Mouse (Mus musculus) megakaryocyte, embryonic 14.5 days (primary cell): ENCODE measurements around the gene 1700017D01Rik. TPM values are rescaled to one million over a fixed set of nuclear protein-coding genes. Genes with fewer than 3 reads are reported as not detected.
"Not testable (repeated sequence)": the region's sequence is repeated elsewhere in the genome, so short reads cannot be mapped to it uniquely, and the experiment has no call there.

Source experiments
- H3K27me3 ChIP-seq: replicated peaks from 2 replicates; pipeline ENCODE3; 2012; ENCODE audit warnings: inconsistent platforms
- H3K36me3 ChIP-seq: replicated peaks from 2 replicates; pipeline ENCODE3; 2012; ENCODE audit warnings: low read length, inconsistent platforms, mixed read lengths
- H3K4me1 ChIP-seq: 2 replicates; pipeline ENCODE4 v1.6.1; 2012; ENCODE audit warnings: inconsistent platforms
- H3K4me3 ChIP-seq: replicated peaks from 2 replicates; pipeline ENCODE3; 2012; ENCODE audit warnings: moderate library complexity, mild to moderate bottlenecking, inconsistent platforms
- H3K9me3 ChIP-seq: 2 replicates; pipeline ENCODE4 v1.6.1; 2012; ENCODE audit warnings: inconsistent platforms
- FLI1 ChIP-seq: IDR thresholded peaks from 2 replicates; pipeline ENCODE4 v1.6.1; 2012; ENCODE audit warnings: low read length, inconsistent platforms, mixed read lengths
- GATA1 ChIP-seq: IDR thresholded peaks from 3 replicates; pipeline ENCODE4 v1.6.1; 2012; ENCODE audit warnings: mixed read lengths, low read length, inconsistent platforms, borderline replicate concordance
- polyA plus RNA-seq: library from polyadenylated mRNA; stranded (reverse); fragments of >175 nt; gene quantifications from 2 replicates; pipeline ENCODE4 v1.2.3, GENCODE M21; 2012; ENCODE audit warnings: low replicate concordance; ENCODE audit not compliant: insufficient read depth

The 1700017D01Rik gene
- polyA plus RNA-seq, 1 experiment, result not detected

DNA sequence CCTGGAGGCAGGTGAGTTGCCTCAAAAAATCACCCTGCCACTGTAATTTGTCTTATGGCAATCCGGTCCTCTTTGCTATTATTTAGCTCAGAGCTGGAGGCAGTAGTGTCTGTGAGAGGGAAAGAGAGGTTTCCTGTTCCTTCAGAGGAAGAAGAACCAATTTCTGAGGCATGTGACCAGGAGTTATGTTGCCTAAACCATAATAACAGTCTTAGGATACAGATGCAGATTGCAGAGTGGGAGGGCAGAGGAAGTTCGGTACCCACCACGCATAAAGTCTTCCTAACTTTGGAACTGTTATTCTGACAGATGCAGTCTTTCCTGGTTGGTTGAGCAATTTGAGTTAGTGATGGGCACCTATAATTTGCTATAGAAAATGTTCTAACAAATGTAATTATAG is 32.3 kb downstream of the 1700017D01Rik start:
- Histone ChIP-seq H3K4me3 (no peak overlapping the region), H3K36me3 (no peaks in the 10 kb centered on the region), H3K4me1 (no peaks in the 10 kb centered on the region), H3K27me3 (no peaks in the 10 kb centered on the region), H3K9me3 (no peaks in the 10 kb centered on the region)
- TF ChIP-seq GATA1 (no peak), FLI1 (no peak)

DNA sequence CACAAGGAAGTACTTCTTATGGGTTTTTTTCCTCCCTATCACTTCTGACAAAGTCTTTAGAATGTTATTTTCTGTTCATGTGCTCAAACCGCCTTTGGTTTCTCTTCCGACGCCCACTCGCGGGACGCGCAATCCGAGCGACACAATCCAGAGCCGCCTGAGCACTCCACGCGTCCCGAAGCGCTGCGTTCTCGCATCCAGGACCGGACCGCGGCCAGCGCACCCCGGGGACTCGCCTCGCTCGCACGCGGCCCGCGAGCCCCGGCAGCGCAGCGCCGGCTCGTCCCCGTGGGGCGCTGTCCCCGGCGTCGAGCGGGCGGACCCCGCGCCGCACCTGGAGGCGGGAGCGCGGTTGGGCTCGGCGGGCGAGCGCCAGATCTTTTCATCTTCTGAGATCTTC is 38.5 kb downstream of the 1700017D01Rik start:
- H3K36me3 ChIP-seq, H3K9me3 ChIP-seq, H3K27me3 ChIP-seq, H3K4me1 ChIP-seq: not testable (repeated sequence)
- H3K4me3 ChIP-seq, result peak overlapping the region; percentile 53

DNA sequence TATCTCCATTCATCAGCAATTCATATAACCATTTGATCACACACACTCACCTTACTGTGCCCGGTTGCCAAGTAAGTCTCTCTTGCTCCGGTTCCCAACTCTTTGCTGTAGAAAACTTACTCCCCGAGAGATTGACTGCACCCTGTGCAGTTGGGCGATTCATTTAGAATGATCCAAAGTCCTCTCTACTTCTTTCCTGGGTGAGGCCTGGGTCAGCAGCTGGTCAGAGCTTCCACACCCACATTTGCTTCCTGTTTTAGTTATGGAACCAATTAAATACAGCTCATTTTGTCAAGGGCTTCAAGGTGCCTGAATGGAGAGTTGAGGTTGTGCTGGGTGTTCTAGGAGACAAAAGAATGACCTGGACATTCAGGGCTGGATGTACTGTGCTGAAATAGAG is 49.7 kb downstream of the 1700017D01Rik start, which contains the start of gene Ms4a8a:
Gene Ms4a8a, minus strand, starts transcription at position 169 of the 400 bp plus-strand sequence.
- Histone ChIP-seq H3K4me1 (no peaks in the 10 kb centered on the region), H3K9me3 (no peaks in the 10 kb centered on the region), H3K27me3 (no peaks in the 10 kb centered on the region), H3K36me3 (no peaks in the 10 kb centered on the region), H3K4me3 (no peak within 1 kb of the TSS)
- no peak for TF ChIP-seq GATA1
- no peak for TF ChIP-seq FLI1

DNA sequence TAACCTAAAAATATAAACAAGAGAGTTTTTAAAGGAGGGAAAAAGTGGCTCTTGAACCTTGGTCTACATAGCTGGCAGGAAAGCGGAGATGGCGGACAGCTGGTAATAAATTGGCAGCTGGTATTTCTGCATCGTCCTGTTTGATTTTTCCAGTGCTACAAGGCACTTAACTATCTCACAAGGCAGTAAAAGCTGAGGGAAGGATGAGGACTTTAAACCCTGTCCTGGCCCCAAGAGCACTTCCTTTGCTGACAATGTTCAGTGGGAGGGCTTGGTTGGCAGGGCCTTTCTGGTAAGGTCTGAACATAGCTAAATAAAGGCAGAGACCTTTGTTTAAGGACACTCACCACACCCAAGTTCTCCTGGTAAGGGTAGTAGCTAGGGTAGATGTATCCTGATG is 60.3 kb downstream of the 1700017D01Rik start:
- Histone ChIP-seq H3K4me3 (no peak overlapping the region), H3K36me3 (no peaks in the 10 kb centered on the region), H3K4me1 (peaks cover 5% of the 10 kb centered on the region; the same call in 1 of the 2 replicates), H3K9me3 (no peaks in the 10 kb centered on the region), H3K27me3 (no peaks in the 10 kb centered on the region)
- TF ChIP-seq GATA1, result no peak
- no peak for TF ChIP-seq FLI1

DNA sequence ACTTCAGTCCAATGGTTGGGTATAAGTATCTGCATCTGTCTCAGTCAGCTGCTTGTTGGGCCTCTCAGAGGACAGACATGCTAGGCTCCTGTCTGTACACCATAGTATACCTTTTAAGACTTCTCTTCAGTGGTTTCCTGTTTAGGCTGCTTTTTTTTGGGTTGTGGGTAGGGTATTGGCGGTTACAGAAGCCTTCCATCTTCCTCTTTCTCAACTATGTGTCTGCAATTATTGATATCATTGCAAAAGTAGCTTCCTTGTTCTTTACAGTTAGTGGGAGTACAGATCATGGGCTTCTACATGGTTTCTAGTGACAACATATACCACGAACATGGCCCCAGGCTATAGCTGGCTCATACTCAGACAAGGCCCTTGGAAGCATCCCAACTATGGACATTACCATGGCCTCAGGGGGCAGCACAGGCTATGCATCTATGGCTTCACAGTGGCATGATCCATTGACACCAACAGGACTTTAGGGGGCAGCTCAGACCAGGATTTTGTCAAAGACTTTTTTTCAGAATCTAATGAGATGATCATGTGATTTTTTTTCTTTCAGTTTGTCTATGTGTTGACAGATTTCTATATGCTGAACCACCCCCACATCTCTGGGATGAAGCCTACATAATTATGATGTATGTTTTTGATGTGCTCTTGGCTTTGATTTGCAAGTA is 65.3 kb downstream of the 1700017D01Rik start:
- no peak for TF ChIP-seq GATA1
- TF ChIP-seq FLI1, result no peak
- Histone ChIP-seq H3K27me3 (no peaks in the 10 kb centered on the region), H3K4me3 (no peak overlapping the region), H3K36me3 (no peaks in the 10 kb centered on the region), H3K4me1 (peaks cover 1% of the 10 kb centered on the region; the same call in 1 of the 2 replicates), H3K9me3 (no peaks in the 10 kb centered on the region)

DNA sequence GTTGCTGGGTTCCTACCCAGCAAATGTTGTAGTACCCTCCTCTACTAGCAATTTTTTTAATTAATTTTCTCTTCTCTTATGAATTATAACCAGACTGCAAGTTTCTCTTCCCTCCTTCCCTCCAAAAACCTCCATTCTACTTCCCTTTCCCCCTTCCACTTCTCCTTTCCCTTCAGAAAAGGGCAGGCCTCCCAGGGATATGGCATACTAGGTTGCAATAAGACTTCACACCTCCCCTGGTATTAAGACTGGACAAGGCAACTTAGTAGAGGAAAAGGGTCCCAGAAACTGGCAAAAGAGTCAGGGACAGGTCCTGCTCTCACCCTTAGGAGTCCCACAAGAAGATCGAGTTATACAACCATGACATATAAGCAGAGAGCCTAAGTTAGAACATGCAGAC is 69.8 kb downstream of the 1700017D01Rik start:
- TF ChIP-seq GATA1 (no peak), FLI1 (no peak)
- Histone ChIP-seq H3K4me1 (no peaks in the 10 kb centered on the region), H3K36me3 (no peaks in the 10 kb centered on the region), H3K4me3 (no peak overlapping the region), H3K27me3 (no peaks in the 10 kb centered on the region), H3K9me3 (no peaks in the 10 kb centered on the region)

DNA sequence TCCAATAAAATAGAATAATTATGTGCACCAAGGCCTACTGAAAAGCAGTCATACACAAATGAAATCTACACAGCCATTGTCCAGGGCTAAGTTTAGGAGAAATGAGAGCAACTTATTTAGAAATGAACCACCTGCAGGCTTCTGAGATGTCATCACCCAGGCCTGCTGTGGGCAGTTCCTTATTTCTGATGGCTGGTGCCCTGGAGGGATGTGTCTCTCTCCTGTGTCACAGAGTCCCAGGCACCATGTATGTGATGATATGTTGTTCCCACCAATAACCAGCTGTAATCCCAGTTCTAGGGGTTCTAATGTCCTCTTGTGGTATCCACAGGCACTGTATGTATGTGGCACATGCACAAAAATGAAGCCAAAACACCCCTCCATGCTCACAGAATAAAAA is 70.7 kb downstream of the 1700017D01Rik start:
- Histone ChIP-seq H3K27me3 (no peaks in the 10 kb centered on the region), H3K4me3 (no peak overlapping the region), H3K36me3 (no peaks in the 10 kb centered on the region), H3K4me1 (no peaks in the 10 kb centered on the region), H3K9me3 (no peaks in the 10 kb centered on the region)
- no peak for TF ChIP-seq GATA1
- TF ChIP-seq FLI1, result no peak

DNA sequence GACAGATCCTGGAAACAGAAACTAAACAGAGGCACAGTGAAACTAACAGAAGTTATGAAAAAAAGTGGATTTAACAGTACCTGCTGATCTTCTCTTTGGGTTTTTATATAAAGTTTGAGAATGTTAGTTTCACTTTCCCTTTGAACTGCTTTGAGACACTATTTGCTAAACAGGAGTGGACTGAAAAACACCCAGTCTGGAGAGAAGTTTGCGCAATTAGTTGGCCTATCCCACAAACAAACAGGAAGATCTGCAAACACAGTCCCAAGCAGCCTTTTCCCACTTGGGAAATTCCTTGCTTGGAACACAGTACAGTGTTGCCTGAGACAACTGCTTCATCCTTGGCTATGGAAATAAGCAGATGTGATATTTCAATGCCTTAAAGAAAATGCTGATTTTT is 75.0 kb downstream of the 1700017D01Rik start:
- H3K36me3 ChIP-seq, H3K27me3 ChIP-seq, H3K9me3 ChIP-seq, H3K4me3 ChIP-seq, H3K4me1 ChIP-seq: not testable (repeated sequence)

DNA sequence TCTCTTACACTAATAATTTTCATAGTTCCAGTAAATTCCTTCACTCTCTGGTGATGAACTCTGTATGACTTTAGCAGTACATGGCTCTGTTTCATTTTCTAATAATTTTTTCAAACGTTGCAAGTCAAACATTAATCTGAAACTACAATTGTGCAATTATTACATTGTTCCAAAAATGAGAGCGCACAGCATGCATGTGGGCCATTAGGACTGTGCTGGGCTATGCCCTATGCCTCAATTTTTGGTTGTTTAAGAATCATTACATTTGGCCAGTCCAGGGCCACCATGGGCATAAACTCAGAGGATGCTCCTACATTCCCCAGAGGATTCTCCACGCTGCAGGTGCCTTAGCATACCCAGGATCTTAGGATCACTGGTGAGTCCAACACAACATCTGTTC is 77.4 kb downstream of the 1700017D01Rik start:
- H3K36me3 ChIP-seq, result no peaks in the 10 kb centered on the region
- no peaks in the 10 kb centered on the region for H3K9me3 ChIP-seq
- TF ChIP-seq FLI1, result no peak
- TF ChIP-seq GATA1, result no peak
- H3K27me3 ChIP-seq, result no peaks in the 10 kb centered on the region
- H3K4me1 ChIP-seq, result 0 out of 2 replicates have a peak, but pooled peaks cover 4% of the 10 kb centered on the region
- H3K4me3 ChIP-seq, result no peak overlapping the region

DNA sequence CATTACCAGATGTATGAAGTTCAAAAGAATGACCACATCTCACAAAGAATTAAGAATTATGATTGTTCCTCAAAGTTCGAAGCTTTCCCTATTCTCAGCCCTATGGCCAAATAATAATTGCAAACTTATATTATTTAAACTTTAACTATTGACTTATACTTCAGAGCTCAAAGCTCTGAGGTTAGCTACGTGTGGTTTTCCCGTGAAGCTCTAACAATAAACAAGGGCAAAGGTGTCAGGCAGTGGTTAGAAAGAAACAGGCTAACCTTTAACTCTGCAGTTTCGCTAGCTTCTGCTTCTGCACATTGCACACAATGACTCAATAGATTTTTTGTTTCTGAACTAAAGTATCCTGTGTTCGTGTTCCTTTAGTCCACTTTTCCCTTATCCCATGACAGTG is 77.8 kb downstream of the 1700017D01Rik start:
- Histone ChIP-seq H3K4me1 (0 out of 2 replicates have a peak, but pooled peaks cover 4% of the 10 kb centered on the region), H3K4me3 (no peak overlapping the region), H3K9me3 (no peaks in the 10 kb centered on the region), H3K36me3 (no peaks in the 10 kb centered on the region), H3K27me3 (no peaks in the 10 kb centered on the region)
- TF ChIP-seq GATA1 (no peak), FLI1 (no peak)

DNA sequence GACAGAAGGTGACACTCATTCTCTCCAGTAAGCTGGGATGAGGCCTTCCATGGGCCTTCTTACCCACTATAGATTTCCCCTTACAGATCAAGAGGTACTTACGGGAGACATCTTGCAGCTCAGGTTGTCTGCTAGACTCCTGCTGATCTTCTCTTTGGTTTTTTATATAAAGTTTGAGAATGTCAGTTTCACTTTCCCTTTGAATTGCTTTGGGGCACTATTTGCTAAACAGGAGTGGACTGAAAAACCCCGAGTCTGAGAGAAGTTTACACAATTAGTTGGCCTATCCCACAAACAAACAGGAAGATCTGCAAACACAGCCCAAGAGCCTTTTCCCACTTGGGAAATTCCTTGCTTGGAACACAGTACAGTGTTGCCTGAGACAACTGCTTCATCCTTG is 80.4 kb downstream of the 1700017D01Rik start:
- Histone ChIP-seq H3K4me3 (no peak overlapping the region), H3K4me1 (peaks cover 15% of the 10 kb centered on the region), H3K9me3 (no peaks in the 10 kb centered on the region), H3K36me3 (no peaks in the 10 kb centered on the region), H3K27me3 (no peaks in the 10 kb centered on the region)
- TF ChIP-seq FLI1 (no peak), GATA1 (no peak)
